Mouse (Mus musculus): ENCODE data around the gene Pimreg. TPM values are rescaled to one million over a fixed set of nuclear protein-coding genes. Genes with fewer than 3 reads are reported as not detected.
A peak's percentile ranks its signal among the peaks of the same experiment; 100 is the strongest.

Gene Pimreg
- total RNA-seq (2021), result 1 to 10 TPM; 1.1 to 1.4 TPM

DNA sequence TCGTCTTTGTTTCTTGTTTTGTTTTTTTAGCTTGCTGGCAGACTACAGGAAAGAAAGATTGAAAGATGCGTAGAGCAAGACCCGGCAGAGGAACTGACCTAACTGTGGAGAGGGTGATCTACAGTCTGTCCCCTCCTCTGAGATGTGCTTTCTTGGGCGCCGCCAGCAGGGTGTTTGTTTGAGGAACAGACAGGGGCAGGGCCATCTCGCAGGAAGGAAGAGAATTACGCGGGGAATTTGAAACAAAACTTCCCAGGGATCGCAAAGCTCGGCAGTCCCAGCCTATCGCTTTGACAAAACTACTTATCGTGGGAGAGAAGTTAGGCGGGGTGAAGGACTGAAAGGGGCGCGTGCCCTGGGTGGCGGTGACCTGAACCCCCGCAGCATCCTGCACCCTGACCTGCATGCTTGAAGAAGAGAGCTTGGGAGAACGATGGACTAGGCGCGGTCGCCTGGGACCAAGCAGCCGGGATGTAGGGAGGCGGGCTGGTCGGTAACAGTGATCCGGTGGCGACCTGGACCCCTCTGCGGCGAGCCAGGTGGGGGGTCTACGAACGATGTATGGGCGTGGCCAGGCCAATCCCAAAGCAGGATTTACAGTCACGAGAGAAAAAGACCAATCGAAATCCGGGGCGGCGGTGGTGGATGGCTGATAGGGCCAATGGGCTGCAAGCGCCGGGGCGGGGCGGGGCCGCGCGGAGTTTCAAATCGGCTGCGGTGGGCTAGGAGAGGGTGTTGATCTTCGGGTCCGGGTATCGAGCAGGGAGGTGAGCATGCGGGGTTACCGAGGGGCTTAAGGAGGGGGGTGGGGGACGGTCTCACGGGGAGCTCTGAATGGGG, at the start of gene Pimreg:
Pimreg (plus strand) TSS at position 265 of the 840 bp plus-strand sequence.
- intact Hi-C loops (cut with DNase I), result no loop called here
- DNase-seq, result peak; percentile 80 to 81

DNA sequence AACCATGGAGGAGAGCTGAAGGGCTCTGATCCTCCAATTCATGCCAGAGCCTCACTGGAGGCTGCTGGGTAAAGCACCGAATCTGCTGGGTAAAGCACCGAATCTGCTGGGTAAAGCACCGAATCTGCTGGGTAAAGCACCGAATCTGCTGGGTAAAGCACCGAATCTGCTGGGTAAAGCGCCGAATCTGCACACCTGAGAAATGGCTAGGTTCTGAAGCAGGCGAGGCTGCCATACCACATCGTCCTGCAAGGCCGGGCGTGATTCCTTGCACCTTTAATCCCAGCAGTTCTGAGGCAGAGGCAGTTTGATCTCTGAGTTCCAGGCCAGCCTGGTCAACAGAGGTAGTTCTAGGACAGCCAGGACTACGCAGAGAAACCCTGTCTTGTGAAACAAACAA, 49.4 kb upstream of the Pimreg start:
- intact Hi-C loops (cut with DNase I), result loop anchor here (10.0 kb wide), 1 partner anchor 238 kb away; no protein-coding TSS in a partner anchor
- DNase-seq, result no peak

DNA sequence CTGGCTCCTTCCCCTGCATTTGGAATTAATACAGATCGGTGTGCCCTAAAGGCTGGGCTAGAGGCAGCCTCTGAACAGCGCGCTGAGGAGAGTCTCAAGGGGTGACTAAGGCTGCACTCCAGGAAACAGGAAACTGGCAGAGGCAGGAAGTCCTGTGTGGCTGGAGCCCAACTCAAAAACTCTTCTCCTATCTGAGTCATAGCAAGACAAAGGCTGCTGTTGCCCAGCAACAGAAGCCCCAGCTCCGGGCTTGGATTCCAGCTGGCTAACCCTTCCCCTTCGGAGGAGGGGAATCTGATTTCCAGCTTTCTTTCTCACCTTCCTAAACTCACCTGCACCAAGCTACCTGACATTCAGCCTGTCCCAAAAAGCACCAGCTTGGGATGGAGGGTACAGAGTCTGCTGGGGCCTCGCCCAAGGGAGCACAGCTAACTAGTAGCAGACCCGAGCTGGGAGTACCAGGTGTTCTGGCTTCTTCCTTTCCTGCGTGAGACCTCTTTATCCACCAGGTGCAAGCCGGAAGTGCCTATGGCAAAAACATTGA, 45.8 kb upstream of the Pimreg start:
- intact Hi-C loops (cut with DNase I), result loop anchor here (10.0 kb wide), 1 partner anchor 241 kb away; no protein-coding TSS in a partner anchor
- peak; percentile 64 to 67 for DNase-seq

DNA sequence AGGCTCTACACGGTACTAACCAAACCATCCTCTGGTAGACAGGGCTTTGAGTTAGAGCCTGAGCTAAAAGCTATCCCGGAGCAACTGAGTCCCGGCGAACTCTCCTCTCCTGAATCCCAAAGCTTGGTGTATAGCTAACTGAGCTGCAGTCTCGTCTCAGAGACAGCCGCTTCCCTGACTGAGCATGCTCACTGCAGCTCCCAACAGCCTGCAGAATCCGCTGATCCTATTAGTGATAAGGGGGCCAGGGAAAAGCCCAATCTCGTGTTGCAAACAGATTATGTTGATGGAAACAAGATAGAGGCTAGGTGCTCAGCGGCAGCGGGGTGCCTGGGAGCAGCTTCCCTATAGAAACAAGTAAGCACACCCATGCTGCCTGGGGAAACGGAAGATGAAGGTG, 45.0 kb upstream of the Pimreg start:
- no peak for DNase-seq
- intact Hi-C loops (cut with DNase I), result loop anchor here (10.0 kb wide), 1 partner anchor 242 kb away; no protein-coding TSS in a partner anchor

DNA sequence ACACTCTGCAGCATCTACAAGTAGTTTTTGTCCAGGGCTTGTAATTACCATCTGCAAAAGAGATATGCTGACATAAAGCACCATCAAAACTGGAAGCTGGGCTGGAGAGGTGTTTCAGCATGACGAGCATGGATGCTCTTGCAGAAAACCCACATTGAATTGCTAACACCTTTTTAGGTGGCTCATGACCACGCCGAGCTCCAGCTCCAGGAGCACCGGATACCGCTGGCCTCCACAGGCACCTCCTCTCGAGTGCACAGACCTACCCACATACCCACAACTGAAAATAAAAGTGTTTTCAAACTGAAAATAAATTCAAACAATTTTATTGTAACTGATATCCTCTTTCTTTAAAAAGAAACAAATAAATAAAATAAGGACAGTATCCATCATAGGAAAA, 41.6 kb upstream of the Pimreg start:
- no peak for DNase-seq
- intact Hi-C loops (cut with DNase I), result no loop called here

DNA sequence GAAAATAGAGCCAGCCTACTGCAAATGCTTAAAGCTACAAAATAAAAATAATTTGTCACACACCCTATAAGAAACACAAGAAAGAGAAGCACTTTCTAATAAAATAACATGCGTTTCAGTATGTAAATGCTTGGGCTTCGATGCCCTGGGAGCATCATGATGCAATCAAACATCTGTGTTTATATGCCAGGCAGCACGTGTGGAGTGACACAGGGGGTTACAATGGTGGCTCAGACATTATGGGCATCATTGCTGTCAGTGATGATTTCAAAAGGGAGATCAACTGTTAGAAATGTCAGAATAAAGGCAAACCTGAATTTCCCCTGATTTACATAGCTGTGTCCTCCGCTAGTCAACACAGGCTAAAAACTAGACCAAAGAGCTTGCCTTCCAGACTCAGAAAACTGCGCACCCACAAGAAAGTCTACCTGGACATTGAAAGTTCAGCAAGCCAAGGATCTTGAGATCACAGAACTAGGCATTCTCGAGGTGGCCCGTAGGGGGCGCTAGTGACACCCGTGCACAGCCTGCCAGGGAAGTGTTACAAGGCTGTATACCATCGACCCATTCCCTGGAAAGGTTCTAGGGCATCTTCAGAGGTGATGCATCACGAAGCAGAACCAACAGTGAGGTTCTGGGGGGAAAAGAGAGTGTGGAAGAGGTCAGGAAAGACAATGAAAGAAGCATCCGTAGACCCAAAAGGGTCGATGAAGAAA, 39.5 kb upstream of the Pimreg start:
- DNase-seq, result peak; percentile 14 to 36
- intact Hi-C loops (cut with DNase I), result no loop called here

DNA sequence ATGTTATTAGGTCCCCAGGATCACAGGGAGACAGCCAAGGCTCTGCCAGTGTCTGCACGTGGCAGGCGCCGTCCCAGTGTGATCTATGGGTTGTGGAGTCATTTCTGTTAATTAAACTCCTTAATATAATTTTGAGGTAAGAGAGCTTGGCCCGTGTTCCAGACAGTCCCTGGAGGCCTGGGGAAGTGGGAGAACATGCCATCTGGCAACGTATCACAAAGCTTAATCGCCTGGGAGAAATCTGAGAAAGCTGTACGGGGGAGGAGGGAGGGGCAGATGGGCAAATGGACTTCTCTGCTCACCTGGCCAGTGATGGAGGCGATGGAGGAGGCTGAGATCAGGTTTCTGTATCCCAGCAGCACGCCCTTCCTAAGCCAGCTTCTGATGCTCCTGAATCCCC, 38.7 kb upstream of the Pimreg start:
- no peak for DNase-seq
- intact Hi-C loops (cut with DNase I), result no loop called here

DNA sequence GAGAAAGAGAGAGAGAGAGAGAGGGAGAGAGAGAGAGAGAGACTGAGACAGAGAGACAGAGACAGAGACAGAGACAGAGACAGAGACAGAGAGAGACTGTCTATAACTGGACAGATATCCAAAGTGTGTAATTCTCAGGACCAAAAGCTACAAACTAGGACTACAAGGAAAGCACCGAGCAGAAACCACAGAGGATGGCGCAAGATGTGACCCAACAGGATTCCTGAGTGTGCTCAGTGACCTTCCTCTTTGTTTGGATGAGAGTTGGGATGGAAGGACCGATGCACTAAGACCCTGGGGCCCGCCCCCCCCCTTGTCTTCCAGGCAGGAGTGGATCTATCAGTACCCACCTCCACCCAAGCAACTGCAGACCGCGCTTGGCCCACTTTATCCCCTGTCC, 36.3 kb upstream of the Pimreg start:
- intact Hi-C loops (cut with DNase I), result no loop called here
- no peak for DNase-seq

DNA sequence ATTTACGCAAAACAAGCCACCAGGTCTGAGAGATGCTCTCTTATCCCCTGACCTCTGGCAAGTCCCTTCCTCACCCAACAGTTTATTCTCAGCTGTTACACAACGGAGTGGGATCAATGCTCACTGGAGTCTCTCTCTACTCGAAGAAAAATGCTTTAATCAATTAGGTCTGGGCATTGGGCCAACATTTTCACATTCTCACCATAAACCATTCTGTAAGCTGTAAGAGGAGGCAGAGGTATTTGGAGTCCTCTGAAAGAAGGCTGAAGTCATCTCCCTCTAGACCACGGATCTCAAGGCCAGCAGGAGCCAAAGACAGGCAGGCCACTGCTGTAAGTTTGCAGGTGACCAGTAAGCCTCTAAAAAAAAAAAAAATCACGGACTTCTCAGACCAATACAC, 31.5 kb upstream of the Pimreg start:
- intact Hi-C loops (cut with DNase I), result no loop called here
- no peak for DNase-seq

DNA sequence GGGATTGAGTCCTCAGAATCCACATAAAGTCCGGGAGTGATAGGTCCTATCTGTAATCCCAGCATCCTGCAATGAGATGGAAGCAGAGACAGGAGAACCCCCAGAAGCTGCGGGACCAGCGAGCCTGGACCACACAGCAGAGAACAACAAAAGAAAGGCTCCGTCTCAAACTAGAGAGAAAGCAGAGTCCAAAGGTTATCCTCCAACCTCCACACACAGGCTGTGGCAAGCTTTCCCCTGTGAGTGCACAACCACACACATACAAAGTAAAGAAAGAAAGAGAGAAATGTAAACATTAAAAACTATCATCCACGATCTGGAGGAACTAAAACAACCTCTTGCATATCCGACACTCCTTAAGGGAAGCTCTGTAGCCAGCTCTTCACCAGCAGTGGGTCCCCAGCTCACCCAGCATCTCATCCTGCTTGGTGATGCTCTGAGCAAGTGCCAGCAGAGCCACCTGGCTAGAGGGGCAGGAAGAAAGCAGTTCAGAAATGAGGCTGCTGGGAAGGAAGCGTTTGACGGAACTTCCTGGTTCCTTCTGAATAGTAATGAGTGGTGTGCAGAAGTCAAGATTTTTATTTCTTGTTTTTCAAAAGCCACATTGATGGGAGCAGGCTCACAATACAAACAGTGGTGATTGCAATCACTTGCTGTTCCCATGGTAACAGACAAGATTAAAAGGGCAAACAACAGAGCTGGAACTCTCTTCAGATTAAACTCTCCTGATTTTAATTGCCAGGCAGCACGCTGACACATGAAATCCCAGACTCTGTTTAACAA, 30.7 kb upstream of the Pimreg start:
- DNase-seq, result no peak
- intact Hi-C loops (cut with DNase I), result no loop called here

DNA sequence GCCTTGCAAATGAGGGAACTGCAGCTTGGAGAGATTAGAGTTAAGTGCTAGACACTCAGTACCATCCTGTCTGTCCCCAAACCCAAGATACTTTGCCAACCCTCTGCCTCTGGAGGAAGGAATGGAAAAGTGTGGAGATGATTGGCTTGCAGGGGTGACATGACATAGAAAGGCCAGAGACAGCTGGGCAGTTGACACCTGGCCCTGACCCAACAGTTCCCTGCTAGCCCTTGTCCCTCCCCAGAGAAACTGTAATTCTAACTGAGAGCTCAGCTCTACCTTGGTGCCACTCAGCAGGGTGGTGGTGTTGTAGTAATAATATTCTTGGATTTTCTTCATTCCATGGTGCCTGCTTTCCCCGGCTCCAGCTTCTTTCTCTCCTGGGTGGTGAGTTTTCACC, 29.9 kb upstream of the Pimreg start:
- no peak for DNase-seq
- intact Hi-C loops (cut with DNase I), result no loop called here

DNA sequence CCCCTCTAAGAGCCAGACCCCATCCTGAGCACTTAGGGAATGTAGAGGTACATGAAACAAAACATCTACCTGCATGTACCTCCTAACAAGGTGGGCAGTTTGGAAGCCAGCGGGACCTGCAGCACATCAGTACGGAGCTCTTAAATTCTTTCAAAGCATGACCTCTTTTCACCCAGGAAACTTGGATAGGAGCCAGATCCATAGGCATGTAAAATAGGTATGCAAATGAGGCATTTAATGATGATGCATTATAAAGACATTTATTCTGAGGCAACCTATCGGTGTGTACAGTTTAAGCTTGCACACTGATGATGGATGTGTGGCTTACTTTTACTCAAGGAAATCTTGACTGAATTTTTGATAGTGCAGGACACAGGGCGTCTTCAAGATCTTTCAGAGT, 27.2 kb upstream of the Pimreg start:
- intact Hi-C loops (cut with DNase I), result no loop called here
- DNase-seq, result no peak

DNA sequence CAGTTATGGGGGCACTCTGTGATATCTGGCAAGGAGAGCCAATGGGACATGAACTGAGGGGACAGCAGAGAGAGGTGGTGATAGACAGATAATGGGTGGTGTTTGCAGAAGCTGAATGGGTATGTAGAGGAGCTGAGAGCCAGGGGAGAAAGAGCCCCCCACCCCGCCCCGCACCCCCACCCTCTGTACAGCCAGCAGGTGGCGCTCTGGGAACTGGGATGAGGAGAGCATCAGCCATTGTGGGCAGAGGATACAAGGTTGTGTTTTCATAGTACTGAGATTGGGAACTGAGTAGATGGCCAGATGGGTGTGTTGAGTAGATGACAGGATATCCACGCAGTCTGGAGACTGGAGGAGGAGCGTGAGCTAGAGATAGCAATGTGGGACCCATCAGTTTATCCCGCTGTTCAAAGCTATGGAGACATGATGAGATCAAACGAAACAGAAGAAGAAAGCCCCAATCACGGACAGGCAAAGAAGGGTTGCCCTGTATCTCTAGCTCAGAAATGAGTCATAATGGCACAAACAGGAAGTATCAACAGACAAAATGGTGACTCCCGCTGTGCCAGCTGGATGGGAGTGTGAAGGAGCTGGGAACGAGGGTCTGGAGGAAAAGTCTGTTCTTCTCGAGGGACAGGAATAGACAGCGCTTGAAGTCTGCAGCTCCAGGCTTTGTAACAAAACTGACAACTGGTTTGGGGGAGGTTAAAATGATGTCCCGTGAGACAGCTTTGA, 25.1 kb upstream of the Pimreg start:
- no peak for DNase-seq
- intact Hi-C loops (cut with DNase I), result no loop called here

DNA sequence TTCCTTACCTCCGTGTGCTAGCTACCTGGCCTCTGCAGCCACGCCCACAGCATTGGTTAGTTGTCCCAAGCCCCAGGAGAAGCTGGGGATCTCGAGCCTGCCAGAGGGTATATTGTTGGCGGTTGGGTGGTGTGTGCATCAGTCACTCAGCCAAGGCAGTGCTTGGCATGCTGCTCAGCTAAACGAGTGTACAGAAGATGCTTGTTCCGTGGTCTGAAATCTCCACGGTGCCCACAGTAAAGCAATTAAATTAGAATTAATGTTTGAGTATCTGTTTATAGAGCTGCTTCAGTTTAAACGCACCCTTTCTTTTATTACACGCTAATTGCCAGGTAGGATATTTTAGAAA, 24.6 kb upstream of the Pimreg start:
- intact Hi-C loops (cut with DNase I), result no loop called here
- DNase-seq, result no peak

DNA sequence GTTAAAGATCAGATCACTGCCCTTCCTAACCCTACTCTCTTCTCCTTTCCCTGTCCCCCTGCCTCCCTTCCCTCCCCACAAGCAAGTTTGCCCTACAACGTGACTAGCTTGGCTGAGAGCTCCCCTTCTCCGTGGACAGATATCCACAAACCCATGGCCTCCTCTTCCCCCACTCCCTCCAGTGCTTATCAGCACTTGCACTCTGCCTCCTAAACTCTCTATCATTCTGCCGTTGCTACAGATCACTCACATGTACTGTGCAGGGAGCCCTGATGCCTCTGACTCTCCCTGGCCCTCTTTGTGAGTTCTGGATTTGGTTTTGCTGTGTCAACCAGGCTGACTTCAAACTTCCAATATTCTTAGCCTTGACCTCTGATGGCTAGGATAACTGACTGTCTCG, 20.8 kb upstream of the Pimreg start:
- intact Hi-C loops (cut with DNase I), result loop anchor here (5.0 to 10.0 kb wide), 2 partner anchors 456 to 684 kb away; no protein-coding TSS in a partner anchor
- DNase-seq, result no peak

DNA sequence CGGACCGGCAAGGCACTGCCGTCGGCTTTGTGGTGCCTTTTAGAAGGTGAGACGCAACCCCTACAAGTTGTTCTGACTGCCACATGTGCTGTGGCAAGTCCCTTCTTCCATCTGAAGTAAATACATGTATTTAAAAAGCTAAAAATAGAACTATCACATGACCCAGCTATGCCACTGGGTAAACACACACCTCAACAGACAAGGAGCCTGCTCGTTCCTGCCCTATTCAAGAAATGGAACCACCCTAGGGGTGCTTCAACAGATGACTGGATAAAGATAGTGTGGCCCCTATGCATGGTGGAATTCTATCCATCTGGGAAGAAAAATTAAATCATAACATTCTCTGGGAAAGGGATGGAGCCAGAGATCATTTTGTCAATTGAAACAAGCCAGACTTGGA, 19.0 kb upstream of the Pimreg start:
- intact Hi-C loops (cut with DNase I), result loop anchor here (5.0 to 10.0 kb wide), 2 partner anchors 458 to 686 kb away; no protein-coding TSS in a partner anchor
- DNase-seq, result no peak

DNA sequence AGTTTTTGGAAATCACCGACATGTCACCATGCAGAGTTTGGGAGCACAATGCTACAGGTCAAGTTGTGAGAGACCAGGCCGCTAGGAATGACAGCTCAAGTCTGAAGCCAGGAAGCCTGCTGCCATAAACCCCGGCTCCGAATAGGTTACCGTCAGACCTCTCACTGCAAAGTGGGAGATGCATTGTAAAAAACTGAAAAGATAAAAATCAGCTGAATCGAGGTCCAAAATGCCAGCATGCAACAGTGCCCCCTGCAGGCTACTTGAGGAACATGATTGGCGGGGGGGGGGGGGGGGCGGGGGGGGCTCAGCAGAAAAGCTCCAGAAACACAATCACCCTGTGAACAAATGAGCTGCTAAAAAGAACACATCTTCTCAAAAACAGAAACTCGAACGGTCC, 18.3 kb upstream of the Pimreg start:
- intact Hi-C loops (cut with DNase I), result loop anchor here (5.0 to 10.0 kb wide), 2 partner anchors 459 to 686 kb away; no protein-coding TSS in a partner anchor
- DNase-seq, result peak in 1 of 2 experiments; percentile 15

DNA sequence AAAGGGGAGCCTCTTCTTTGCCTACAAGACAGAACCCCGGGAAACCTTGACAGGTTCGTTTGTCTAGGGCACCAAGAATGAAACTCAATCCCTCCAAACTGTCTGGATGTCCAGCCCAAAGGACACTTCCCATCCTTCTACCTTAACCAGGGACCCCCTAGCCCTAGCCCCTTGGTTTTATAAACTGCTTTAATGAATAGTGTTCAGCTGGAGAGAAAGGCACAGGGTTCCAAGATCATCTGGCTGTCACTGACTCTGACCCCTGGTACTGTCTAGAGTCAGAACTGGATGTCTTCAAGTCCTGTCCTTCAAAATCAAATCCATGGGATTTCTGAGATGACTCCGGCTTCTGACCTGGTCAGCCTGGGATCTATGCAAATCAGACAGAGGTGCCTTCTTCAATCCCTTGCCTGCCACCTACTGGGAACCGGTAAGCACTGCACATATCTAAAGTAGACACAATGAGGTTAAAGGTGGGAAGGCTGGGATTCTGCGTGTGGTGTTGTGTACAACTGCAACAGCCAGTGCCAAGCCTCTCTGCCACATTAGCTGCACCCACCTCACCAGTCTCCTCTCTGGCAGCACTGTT, 17.5 kb upstream of the Pimreg start:
- peak; percentile 66 to 68 for DNase-seq
- intact Hi-C loops (cut with DNase I), result loop anchor here (1.0 to 10.0 kb wide), 4 partner anchors 33 to 687 kb away; no protein-coding TSS in a partner anchor

DNA sequence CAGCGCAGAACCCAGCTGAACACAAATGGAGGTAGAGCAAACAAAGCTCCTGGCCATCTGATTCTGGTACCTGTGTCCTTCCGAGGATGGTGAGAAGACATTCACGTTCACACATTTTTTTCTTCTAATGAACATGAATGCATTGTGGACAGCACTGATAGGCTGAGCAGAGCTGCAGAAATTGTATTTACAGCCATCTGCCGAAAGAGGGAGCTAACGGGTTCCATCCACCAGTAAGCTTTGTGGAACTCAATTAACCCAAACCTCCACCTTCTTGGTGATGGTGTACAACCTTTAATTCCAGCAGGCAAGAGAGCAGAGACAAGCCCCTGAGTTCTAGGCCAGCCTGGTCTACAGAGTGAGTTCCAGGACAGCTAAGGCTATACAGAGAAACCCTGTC, 16.0 kb upstream of the Pimreg start:
- DNase-seq, result no peak
- intact Hi-C loops (cut with DNase I), result loop anchor here (2.0 to 10.0 kb wide), 2 partner anchors 351 to 461 kb away; no protein-coding TSS in a partner anchor

All from heart, postnatal 36 days (tissue).